Mouse (Mus musculus) embryonic stem cell, embryonic (primary cell): ENCODE results near the gene Dnm3.

ENCODE experiments used
- CTCF ChIA-PET, 4 experiments: fragments of 300-600 bp in 2 of 4; fragments of 350-600 bp in 2 of 4; sonication (Branson Sonifier 250); formaldehyde crosslinking; loops; one replicate each; lab custom pipeline; 2022; ENCODE audit warnings: inconsistent platforms in 2 of 4; lab: Charles Lee
- POLR2A ChIA-PET, 4 experiments: fragments of 300-600 bp in 2 of 4; fragments of 350-600 bp in 2 of 4; sonication (Branson Sonifier 250); formaldehyde crosslinking; loops; one replicate each; lab custom pipeline; 2022; ENCODE audit warnings: antibody characterized with exemption in 4 of 4, inconsistent platforms in 1 of 4; lab: Charles Lee

The Dnm3 gene

GRCm38 (mm10) chr1:162081693-162082372 is 396.0 kb downstream of the Dnm3 start:
- ChIA-PET POLR2A (no interaction called here), CTCF (interaction anchor here in 1 of 4 experiments (0.6 kb wide), 2 partner anchors 12 to 82 kb away, joined by 3 to 4 read pairs; no protein-coding TSS in a partner anchor)

- POLR2A ChIA-PET = no interaction called here
- CTCF ChIA-PET = no interaction called here
Observed at GRCm38 (mm10) chr1:162079989-162080388, 397.8 kb downstream of the Dnm3 start.

GRCm38 (mm10) chr1:162077454-162077853 is 400.4 kb downstream of the Dnm3 start:
- CTCF ChIA-PET = no interaction called here
- POLR2A ChIA-PET = no interaction called here

- POLR2A ChIA-PET = no interaction called here
- CTCF ChIA-PET = no interaction called here
Observed at GRCm38 (mm10) chr1:162076581-162077001, 401.2 kb downstream of the Dnm3 start.

GRCm38 (mm10) chr1:162075831-162076230 is 402.0 kb downstream of the Dnm3 start:
- POLR2A ChIA-PET = no interaction called here
- CTCF ChIA-PET = no interaction called here

GRCm38 (mm10) chr1:162075416-162075815 is 402.4 kb downstream of the Dnm3 start:
- ChIA-PET POLR2A (no interaction called here), CTCF (no interaction called here)

- POLR2A ChIA-PET = no interaction called here
- CTCF ChIA-PET = no interaction called here
Observed at GRCm38 (mm10) chr1:162074626-162075410, 403.0 kb downstream of the Dnm3 start.

GRCm38 (mm10) chr1:162072917-162073578 is 404.8 kb downstream of the Dnm3 start:
- ChIA-PET POLR2A (no interaction called here), CTCF (no interaction called here)

GRCm38 (mm10) chr1:162053608-162054007 is 424.2 kb downstream of the Dnm3 start:
- CTCF ChIA-PET = no interaction called here
- POLR2A ChIA-PET = no interaction called here

GRCm38 (mm10) chr1:162053186-162053585 is 424.6 kb downstream of the Dnm3 start:
- POLR2A ChIA-PET = no interaction called here

GRCm38 (mm10) chr1:162052755-162053154 is 425.1 kb downstream of the Dnm3 start:
- POLR2A ChIA-PET = no interaction called here
- CTCF ChIA-PET = interaction anchor here in 1 of 4 experiments (0.5 to 0.8 kb wide), 2 partner anchors 10 to 474 kb away, joined by 3 to 4 read pairs; no protein-coding TSS in a partner anchor

More at GRCm38 (mm10) chr1:162053186-162053585, 424.6 kb downstream of the Dnm3 start:
- CTCF ChIA-PET = no interaction called here

- POLR2A ChIA-PET = no interaction called here
- CTCF ChIA-PET = interaction anchor here in 1 of 4 experiments (0.5 to 0.8 kb wide), 2 partner anchors 11 to 474 kb away, joined by 3 to 4 read pairs; no protein-coding TSS in a partner anchor
Observed at GRCm38 (mm10) chr1:162052138-162052537, 425.7 kb downstream of the Dnm3 start.

GRCm38 (mm10) chr1:162051710-162052109 is 426.1 kb downstream of the Dnm3 start:
- ChIA-PET CTCF (no interaction called here), POLR2A (no interaction called here)

GRCm38 (mm10) chr1:162047673-162048072 is 430.2 kb downstream of the Dnm3 start:
- ChIA-PET POLR2A (no interaction called here), CTCF (no interaction called here)

- ChIA-PET CTCF (no interaction called here), POLR2A (no interaction called here)
Observed at GRCm38 (mm10) chr1:162043788-162044717, 433.8 kb downstream of the Dnm3 start.

- ChIA-PET CTCF (no interaction called here), POLR2A (no interaction called here)
Observed at GRCm38 (mm10) chr1:162043216-162043615, 434.6 kb downstream of the Dnm3 start.

GRCm38 (mm10) chr1:162042384-162042783 is 435.4 kb downstream of the Dnm3 start:
- ChIA-PET POLR2A (no interaction called here), CTCF (no interaction called here)

- ChIA-PET CTCF (no interaction called here), POLR2A (no interaction called here)
Observed at GRCm38 (mm10) chr1:162040490-162041274, 437.2 kb downstream of the Dnm3 start.
